Mouse (Mus musculus): ENCODE measurements around the gene Fli1. TPM values are rescaled to one million over a fixed set of nuclear protein-coding genes. Genes with fewer than 3 reads are reported as not detected.

The Fli1 gene
- total and polyA plus RNA-seq, 2 experiments from 2014 or later: 19.0 to 29.5 TPM

GRCm38 (mm10) chr9:32583905-32584304 lies 41.2 kb upstream of the Fli1 start:
- H3K9me3 ChIP-seq (replicated peaks; ENCODE audit: control insufficient read depth, low read length): no peaks in the 10 kb centered on the region
- DNase-seq (ENCODE audit: low spot score) (no peak), ATAC-seq (ENCODE audit: insufficient read depth, low read depth) (no peak)
- H3K4me3 ChIP-seq (ENCODE audit: low read depth, low read length): no peak overlapping the region
- no peaks in the 10 kb centered on the region for H3K36me3 ChIP-seq (replicated peaks; ENCODE audit: control insufficient read depth, insufficient read depth, low read length)
- no peak overlapping the region for H3K27ac ChIP-seq (ENCODE audit: low read depth)
- H3K4me2 ChIP-seq (ENCODE audit: low read depth, low read length): no peak overlapping the region
- no peaks in the 10 kb centered on the region for H3K27me3 ChIP-seq (ENCODE audit: control insufficient read depth, insufficient read depth, low read length)
- no peaks in the 10 kb centered on the region for H3K4me1 ChIP-seq (ENCODE audit: control insufficient read depth, insufficient read depth)
- TF ChIP-seq CTCF (IDR thresholded peaks at IDR 0.05; ENCODE audit: low read depth) (no peak), EP300 (IDR thresholded peaks at IDR 0.05; ENCODE audit: low read depth) (no peak)
- no peak overlapping the region for H3K9ac ChIP-seq (replicated peaks; ENCODE audit: low read depth, low read length)
- 78% methylated on average over 6 of the region's 6 CpGs for WGBS

GRCm38 (mm10) chr9:32581851-32582573 lies 39.4 kb upstream of the Fli1 start:
- no peak overlapping the region for H3K9ac ChIP-seq (replicated peaks; ENCODE audit: low read depth, low read length)
- no peaks in the 10 kb centered on the region for H3K36me3 ChIP-seq (replicated peaks; ENCODE audit: control insufficient read depth, insufficient read depth, low read length)
- 42% methylated on average over 11 of the region's 11 CpGs for WGBS
- H3K4me3 ChIP-seq (ENCODE audit: low read depth, low read length): no peak overlapping the region
- no peak for ATAC-seq (ENCODE audit: insufficient read depth, low read depth)
- no peak overlapping the region for H3K27ac ChIP-seq (ENCODE audit: low read depth)
- TF ChIP-seq CTCF (IDR thresholded peaks at IDR 0.05; ENCODE audit: low read depth) (no peak), EP300 (IDR thresholded peaks at IDR 0.05; ENCODE audit: low read depth) (no peak)
- no peak for DNase-seq (ENCODE audit: low spot score)
- H3K4me1 ChIP-seq (ENCODE audit: control insufficient read depth, insufficient read depth): no peaks in the 10 kb centered on the region
- H3K4me2 ChIP-seq (ENCODE audit: low read depth, low read length): no peak overlapping the region
- no peaks in the 10 kb centered on the region for H3K9me3 ChIP-seq (replicated peaks; ENCODE audit: control insufficient read depth, low read length)
- H3K27me3 ChIP-seq (ENCODE audit: control insufficient read depth, insufficient read depth, low read length): no peaks in the 10 kb centered on the region

- TF ChIP-seq EP300 (IDR thresholded peaks at IDR 0.05; ENCODE audit: low read depth) (no peak), CTCF (IDR thresholded peaks at IDR 0.05; ENCODE audit: low read depth) (no peak)
Observed at GRCm38 (mm10) chr9:32578411-32578810, 35.8 kb upstream of the Fli1 start.

GRCm38 (mm10) chr9:32573638-32574037 lies 31.0 kb upstream of the Fli1 start:
- no peak overlapping the region for H3K4me2 ChIP-seq (ENCODE audit: low read depth, low read length)
- H3K4me3 ChIP-seq (ENCODE audit: low read depth, low read length): no peak overlapping the region
- H3K9ac ChIP-seq (replicated peaks; ENCODE audit: low read depth, low read length): no peak overlapping the region
- no peak for DNase-seq (ENCODE audit: low spot score)
- ATAC-seq (ENCODE audit: insufficient read depth, low read depth): no peak
- TF ChIP-seq CTCF (IDR thresholded peaks at IDR 0.05; ENCODE audit: low read depth): no peak
- TF ChIP-seq EP300 (IDR thresholded peaks at IDR 0.05; ENCODE audit: low read depth): no peak
- H3K27me3 ChIP-seq (ENCODE audit: control insufficient read depth, insufficient read depth, low read length): no peaks in the 10 kb centered on the region
- no peaks in the 10 kb centered on the region for H3K4me1 ChIP-seq (ENCODE audit: control insufficient read depth, insufficient read depth)
- no peaks in the 10 kb centered on the region for H3K36me3 ChIP-seq (replicated peaks; ENCODE audit: control insufficient read depth, insufficient read depth, low read length)
- no peak overlapping the region for H3K27ac ChIP-seq (ENCODE audit: low read depth)
- H3K9me3 ChIP-seq (replicated peaks; ENCODE audit: control insufficient read depth, low read length): no peaks in the 10 kb centered on the region
- WGBS: 47% methylated on average over 4 of the region's 4 CpGs

More at GRCm38 (mm10) chr9:32578411-32578810, 35.8 kb upstream of the Fli1 start:
- ATAC-seq (ENCODE audit: insufficient read depth, low read depth) (no peak), DNase-seq (ENCODE audit: low spot score) (no peak)
- Histone ChIP-seq H3K27ac (ENCODE audit: low read depth) (no peak overlapping the region), H3K4me3 (ENCODE audit: low read depth, low read length) (no peak overlapping the region), H3K4me2 (ENCODE audit: low read depth, low read length) (no peak overlapping the region), H3K4me1 (ENCODE audit: control insufficient read depth, insufficient read depth) (no peaks in the 10 kb centered on the region), H3K27me3 (ENCODE audit: control insufficient read depth, insufficient read depth, low read length) (no peaks in the 10 kb centered on the region), H3K9ac (replicated peaks; ENCODE audit: low read depth, low read length) (no peak overlapping the region), H3K36me3 (replicated peaks; ENCODE audit: control insufficient read depth, insufficient read depth, low read length) (no peaks in the 10 kb centered on the region), H3K9me3 (replicated peaks; ENCODE audit: control insufficient read depth, low read length) (no peaks in the 10 kb centered on the region)
- 69% methylated on average over 2 of the region's 2 CpGs for WGBS

- Histone ChIP-seq H3K9ac (replicated peaks; ENCODE audit: low read depth, low read length) (no peak overlapping the region), H3K36me3 (replicated peaks; ENCODE audit: control insufficient read depth, insufficient read depth, low read length) (no peaks in the 10 kb centered on the region), H3K27ac (ENCODE audit: low read depth) (no peak overlapping the region), H3K9me3 (replicated peaks; ENCODE audit: control insufficient read depth, low read length) (no peaks in the 10 kb centered on the region), H3K4me1 (ENCODE audit: control insufficient read depth, insufficient read depth) (peaks cover 8% of the 10 kb centered on the region; the same call in 1 of the 2 replicates), H3K27me3 (ENCODE audit: control insufficient read depth, insufficient read depth, low read length) (no peaks in the 10 kb centered on the region), H3K4me2 (ENCODE audit: low read depth, low read length) (no peak overlapping the region), H3K4me3 (ENCODE audit: low read depth, low read length) (no peak overlapping the region)
- no peak for DNase-seq (ENCODE audit: low spot score)
- 41% methylated on average over 4 of the region's 4 CpGs for WGBS
- no peak for ATAC-seq (ENCODE audit: insufficient read depth, low read depth)
- no peak for TF ChIP-seq EP300 (IDR thresholded peaks at IDR 0.05; ENCODE audit: low read depth)
- TF ChIP-seq CTCF (IDR thresholded peaks at IDR 0.05; ENCODE audit: low read depth): no peak
Observed at GRCm38 (mm10) chr9:32571676-32572075, 29.0 kb upstream of the Fli1 start.

- H3K27ac ChIP-seq (ENCODE audit: low read depth): no peak overlapping the region
Observed at GRCm38 (mm10) chr9:32570547-32570946, 27.9 kb upstream of the Fli1 start.

More at GRCm38 (mm10) chr9:32570547-32570946, 27.9 kb upstream of the Fli1 start:
- Histone ChIP-seq H3K4me3 (ENCODE audit: low read depth, low read length) (no peak overlapping the region), H3K4me1 (ENCODE audit: control insufficient read depth, insufficient read depth) (peaks cover 8% of the 10 kb centered on the region; the same call in 1 of the 2 replicates), H3K9me3 (replicated peaks; ENCODE audit: control insufficient read depth, low read length) (no peaks in the 10 kb centered on the region), H3K4me2 (ENCODE audit: low read depth, low read length) (no peak overlapping the region), H3K36me3 (replicated peaks; ENCODE audit: control insufficient read depth, insufficient read depth, low read length) (no peaks in the 10 kb centered on the region), H3K27me3 (ENCODE audit: control insufficient read depth, insufficient read depth, low read length) (no peaks in the 10 kb centered on the region), H3K9ac (replicated peaks; ENCODE audit: low read depth, low read length) (no peak overlapping the region)
- TF ChIP-seq EP300 (IDR thresholded peaks at IDR 0.05; ENCODE audit: low read depth) (no peak), CTCF (IDR thresholded peaks at IDR 0.05; ENCODE audit: low read depth) (no peak)
- WGBS: 54% methylated on average over 5 of the region's 5 CpGs
- no peak for DNase-seq (ENCODE audit: low spot score)
- ATAC-seq (ENCODE audit: insufficient read depth, low read depth): no peak
